Mouse (Mus musculus) forebrain, embryonic 12.5 days (tissue): ENCODE measurements around the gene Prim2. TPM values are rescaled to one million over a fixed set of nuclear protein-coding genes. Genes with fewer than 3 reads are reported as not detected.

ENCODE experiments used
- ATAC-seq: fragments of 200-750 bp; cut with Nextera tagmentation; 2 replicates; pipeline ENCODE4 v1.8.0; 2017; ENCODE audit warnings: moderate TSS enrichment; ENCODE audit not compliant: low FRiP score
- H3K27ac ChIP-seq: fragments of 300-500 bp; sonication (generic); 2 replicates; pipeline ENCODE4 v1.5.1; 2016; ENCODE audit warnings: mild to moderate bottlenecking
- H3K27me3 ChIP-seq: fragments of 300-500 bp; sonication (generic); 2 replicates; pipeline ENCODE4 v1.6.1; 2016; ENCODE audit warnings: mild to moderate bottlenecking
- H3K36me3 ChIP-seq: fragments of 300-500 bp; sonication (generic); replicated peaks from 2 replicates; pipeline ENCODE4 v1.6.1; 2016; ENCODE audit warnings: mild to moderate bottlenecking
- H3K4me1 ChIP-seq: fragments of 300-500 bp; sonication (generic); 2 replicates; pipeline ENCODE4 v1.6.1; 2016
- H3K4me2 ChIP-seq: fragments of 300-500 bp; sonication (generic); 2 replicates; pipeline ENCODE4 v1.6.1; 2016; ENCODE audit warnings: mild to moderate bottlenecking, moderate library complexity
- H3K4me3 ChIP-seq: fragments of 300-500 bp; sonication (generic); replicated peaks from 2 replicates; pipeline ENCODE4 v1.5.1; 2016; ENCODE audit warnings: mild to moderate bottlenecking
- H3K9ac ChIP-seq: fragments of 300-500 bp; sonication (generic); 2 replicates; pipeline ENCODE4 v1.6.1; 2016; ENCODE audit warnings: mild to moderate bottlenecking
- H3K9me3 ChIP-seq: fragments of 300-500 bp; sonication (generic); 2 replicates; pipeline ENCODE4 v1.6.1; 2016
- WGBS: fragments of 180-500 bp; shearing (Covaris S2); methylation state at CpG from one replicate; pipeline ENCODE4 v1.1.7; 2016; 5-methylcytosine and 5-hydroxymethylcytosine counted together
- polyA plus RNA-seq: library from polyadenylated mRNA; unstranded; fragments of >200 nt; fragmentation: Nextera tagmentation; extraction: Ambion mirVana; gene quantifications from 2 replicates; pipeline ENCODE4 v1.2.1, GENCODE M21; 2016

The Prim2 gene
- polyA plus RNA-seq, 1 experiment from 2014 or later = 50.0 TPM

GRCm38 (mm10) chr1:33529543-33530232 lies 139.9 kb downstream of the Prim2 start:
- H3K9me3 ChIP-seq = no peaks in the 10 kb centered on the region
- H3K27ac ChIP-seq = no peak overlapping the region
- H3K27me3 ChIP-seq = no peaks in the 10 kb centered on the region
- no peak for ATAC-seq
- no peak overlapping the region for H3K9ac ChIP-seq
- H3K4me1 ChIP-seq = peaks cover 15% of the 10 kb centered on the region
- no peak overlapping the region for H3K4me3 ChIP-seq
- WGBS = 90% methylated on average over 8 of the region's 8 CpGs
- H3K36me3 ChIP-seq = no peaks in the 10 kb centered on the region
- H3K4me2 ChIP-seq = no peak overlapping the region

DNA sequence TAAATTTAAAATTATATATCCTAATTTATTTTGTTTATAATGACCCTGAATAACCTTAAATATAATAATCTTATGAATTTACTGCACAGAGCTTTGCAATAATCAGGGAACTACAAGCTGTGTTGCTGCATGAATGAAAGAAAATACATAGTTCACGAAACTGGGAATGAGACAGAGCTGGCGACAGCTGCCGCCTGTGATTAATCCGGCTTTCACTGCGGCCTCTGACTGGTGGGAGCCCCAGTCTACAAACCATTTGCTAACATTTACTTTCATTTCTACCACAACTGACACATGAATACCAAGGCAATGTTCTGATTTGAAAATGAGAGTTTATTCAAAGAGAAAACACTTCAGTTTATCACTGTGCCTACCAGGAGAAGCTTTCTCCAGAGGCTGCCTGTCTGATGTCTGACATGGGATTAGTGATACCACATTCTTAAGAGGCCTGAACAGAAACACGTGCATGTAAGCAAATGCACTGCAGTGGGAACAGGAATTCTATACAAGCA lies 142.2 kb downstream of the Prim2 start:
- 52% methylated on average over 6 of the region's 6 CpGs for WGBS
- H3K4me3 ChIP-seq = no peak overlapping the region
- no peaks in the 10 kb centered on the region for H3K36me3 ChIP-seq
- no peak for ATAC-seq
- peaks cover 15% of the 10 kb centered on the region for H3K4me1 ChIP-seq
- H3K4me2 ChIP-seq = no peak overlapping the region
- no peaks in the 10 kb centered on the region for H3K27me3 ChIP-seq
- no peak overlapping the region for H3K27ac ChIP-seq
- H3K9me3 ChIP-seq = no peaks in the 10 kb centered on the region
- H3K9ac ChIP-seq = no peak overlapping the region

GRCm38 (mm10) chr1:33523223-33523622 lies 146.4 kb downstream of the Prim2 start:
- Histone ChIP-seq H3K36me3 (no peaks in the 10 kb centered on the region), H3K9me3 (no peaks in the 10 kb centered on the region), H3K4me2 (no peak overlapping the region), H3K27me3 (no peaks in the 10 kb centered on the region), H3K4me3 (no peak overlapping the region), H3K9ac (no peak overlapping the region), H3K4me1 (peaks cover 6% of the 10 kb centered on the region), H3K27ac (no peak overlapping the region)
- WGBS = 93% methylated on average over 5 of the region's 5 CpGs
- ATAC-seq = no peak

- no peak for ATAC-seq
- Histone ChIP-seq H3K36me3 (no peaks in the 10 kb centered on the region), H3K4me3 (no peak overlapping the region), H3K4me2 (no peak overlapping the region), H3K27me3 (no peaks in the 10 kb centered on the region), H3K27ac (no peak overlapping the region), H3K4me1 (no peaks in the 10 kb centered on the region), H3K9me3 (no peaks in the 10 kb centered on the region), H3K9ac (no peak overlapping the region)
- WGBS = 93% methylated on average over 8 of the region's 8 CpGs
Observed at GRCm38 (mm10) chr1:33515124-33515523, 154.5 kb downstream of the Prim2 start.

DNA sequence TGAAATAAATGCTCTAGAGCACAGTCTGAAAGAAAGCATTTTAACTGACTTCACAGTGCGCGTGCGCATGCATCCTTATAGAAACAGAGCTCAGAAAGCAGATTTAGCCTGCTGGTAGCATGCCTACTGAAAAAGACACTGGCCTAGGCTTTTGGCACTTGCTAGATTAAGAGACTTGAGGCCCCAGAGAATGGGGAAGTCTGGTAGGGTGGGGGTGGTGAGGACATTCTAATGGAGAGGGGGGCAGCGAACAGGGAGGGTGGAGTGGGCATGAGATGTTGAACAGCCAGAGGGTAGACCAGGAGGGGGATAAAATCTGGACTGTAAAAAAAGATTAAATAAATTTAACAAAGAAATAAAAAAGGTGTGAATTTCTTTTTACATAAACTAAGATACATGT lies 158.3 kb downstream of the Prim2 start:
- 91% methylated on average over 4 of the region's 4 CpGs for WGBS
- Histone ChIP-seq H3K9me3 (no peaks in the 10 kb centered on the region), H3K4me3 (no peak overlapping the region), H3K9ac (no peak overlapping the region), H3K4me1 (no peaks in the 10 kb centered on the region), H3K4me2 (no peak overlapping the region), H3K27me3 (no peaks in the 10 kb centered on the region), H3K27ac (no peak overlapping the region), H3K36me3 (no peaks in the 10 kb centered on the region)
- no peak for ATAC-seq

DNA sequence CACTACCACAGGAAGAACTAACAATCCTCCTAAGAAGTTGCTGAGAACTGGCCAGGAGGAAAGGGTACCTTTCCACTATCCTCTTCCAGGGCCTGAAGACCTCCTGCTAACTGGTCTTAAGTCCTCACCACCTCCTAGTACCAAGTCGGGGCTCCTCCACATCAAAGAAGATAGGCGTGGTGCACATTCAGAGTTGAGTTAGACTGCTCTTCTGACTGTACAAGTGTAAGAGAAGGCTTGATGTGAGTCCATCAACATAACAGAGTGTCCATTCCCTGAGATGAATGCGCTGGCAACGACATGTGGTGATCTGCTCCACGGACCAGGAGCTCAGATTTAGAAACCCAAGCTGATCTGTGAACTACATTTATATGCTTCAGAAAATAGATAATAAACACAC lies 165.2 kb downstream of the Prim2 start:
- no peak overlapping the region for H3K4me3 ChIP-seq
- ATAC-seq = no peak
- 93% methylated on average over 5 of the region's 5 CpGs for WGBS

DNA sequence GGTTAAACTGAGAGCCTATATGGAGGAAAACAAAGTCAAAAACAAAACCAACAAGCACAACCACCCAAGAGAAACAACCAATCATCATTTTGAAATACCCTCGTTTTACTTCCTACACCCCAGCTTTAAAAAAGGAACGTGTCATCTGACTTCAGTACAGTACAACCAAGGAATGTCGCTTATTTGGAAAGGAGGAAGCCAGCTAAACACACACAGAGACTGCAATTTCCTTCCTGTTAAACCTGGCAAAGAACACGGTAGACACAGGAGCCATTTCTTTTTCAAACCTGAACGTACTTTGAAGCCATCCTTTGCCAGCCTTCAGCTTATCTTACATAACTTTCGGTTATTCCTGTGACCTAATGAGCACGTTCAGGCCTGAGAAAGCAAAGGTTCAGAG lies 166.7 kb downstream of the Prim2 start:
- no peak overlapping the region for H3K4me2 ChIP-seq
- H3K9ac ChIP-seq = no peak overlapping the region
- H3K36me3 ChIP-seq = no peaks in the 10 kb centered on the region
- 70% methylated on average over 7 of the region's 7 CpGs for WGBS
- ATAC-seq = no peak
- H3K27me3 ChIP-seq = no peaks in the 10 kb centered on the region
- H3K9me3 ChIP-seq = no peaks in the 10 kb centered on the region
- H3K4me3 ChIP-seq = no peak overlapping the region
- H3K27ac ChIP-seq = no peak overlapping the region
- H3K4me1 ChIP-seq = no peaks in the 10 kb centered on the region

More for the DNA sequence above, 165.2 kb downstream of the Prim2 start:
- Histone ChIP-seq H3K4me1 (no peaks in the 10 kb centered on the region), H3K36me3 (no peaks in the 10 kb centered on the region), H3K27ac (no peak overlapping the region), H3K9ac (no peak overlapping the region), H3K27me3 (no peaks in the 10 kb centered on the region), H3K4me2 (no peak overlapping the region), H3K9me3 (no peaks in the 10 kb centered on the region)

DNA sequence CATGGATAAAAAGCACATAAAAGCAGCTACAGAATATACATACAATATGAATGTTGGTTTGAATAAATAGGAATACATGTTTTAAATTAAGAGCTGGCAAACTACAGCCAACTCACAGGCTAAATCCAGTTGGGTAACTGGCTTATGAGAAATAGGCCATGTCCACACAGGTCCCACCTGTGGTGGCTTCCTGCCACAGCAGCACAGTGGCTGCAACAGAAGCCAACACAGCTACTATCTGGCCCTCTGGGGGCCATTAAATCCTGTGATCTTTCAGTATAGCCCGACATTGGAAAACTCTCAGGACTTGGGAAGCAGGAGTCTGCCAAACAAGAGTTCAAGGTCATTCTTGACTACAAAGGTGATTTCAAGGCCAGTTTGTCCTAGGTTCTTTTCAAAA lies 167.3 kb downstream of the Prim2 start:
- Histone ChIP-seq H3K4me1 (no peaks in the 10 kb centered on the region), H3K9ac (no peak overlapping the region), H3K27me3 (no peaks in the 10 kb centered on the region), H3K36me3 (no peaks in the 10 kb centered on the region), H3K9me3 (no peaks in the 10 kb centered on the region), H3K4me2 (no peak overlapping the region), H3K27ac (no peak overlapping the region), H3K4me3 (no peak overlapping the region)
- no peak for ATAC-seq
- 79% methylated on average over 1 of the region's 1 CpGs for WGBS

DNA sequence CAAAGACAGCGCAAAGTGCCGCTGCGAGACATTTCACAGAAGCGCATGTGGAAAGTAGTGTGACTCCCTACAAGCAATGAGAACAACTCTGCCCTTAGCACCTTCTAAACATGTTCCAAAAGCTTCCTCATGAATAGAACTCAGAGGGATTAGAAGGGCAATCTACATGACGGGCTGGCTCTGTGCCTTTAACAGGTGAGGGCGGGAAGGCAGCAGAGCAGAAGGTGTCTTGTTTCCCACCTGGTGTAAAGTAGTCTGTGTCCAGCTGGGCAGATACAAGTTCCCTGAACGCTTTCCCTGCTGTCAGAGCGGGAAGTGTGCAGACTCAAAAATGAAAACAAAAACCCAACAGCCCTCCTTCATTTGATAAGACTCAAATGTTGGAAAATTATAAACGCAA lies 169.5 kb downstream of the Prim2 start:
- WGBS = 83% methylated on average over 9 of the region's 9 CpGs
- ATAC-seq = no peak
- peaks cover 6% of the 10 kb centered on the region for H3K4me1 ChIP-seq
- H3K27ac ChIP-seq = no peak overlapping the region
- no peaks in the 10 kb centered on the region for H3K9me3 ChIP-seq
- H3K4me3 ChIP-seq = no peak overlapping the region
- H3K36me3 ChIP-seq = no peaks in the 10 kb centered on the region
- no peaks in the 10 kb centered on the region for H3K27me3 ChIP-seq
- H3K9ac ChIP-seq = no peak overlapping the region
- H3K4me2 ChIP-seq = no peak overlapping the region

GRCm38 (mm10) chr1:33499603-33500002 lies 170.0 kb downstream of the Prim2 start:
- Histone ChIP-seq H3K4me3 (no peak overlapping the region), H3K9me3 (no peaks in the 10 kb centered on the region), H3K27me3 (no peaks in the 10 kb centered on the region), H3K4me2 (no peak overlapping the region), H3K36me3 (no peaks in the 10 kb centered on the region), H3K4me1 (peaks cover 10% of the 10 kb centered on the region), H3K9ac (no peak overlapping the region), H3K27ac (no peak overlapping the region)
- no peak for ATAC-seq
- 90% methylated on average over 4 of the region's 4 CpGs for WGBS

DNA sequence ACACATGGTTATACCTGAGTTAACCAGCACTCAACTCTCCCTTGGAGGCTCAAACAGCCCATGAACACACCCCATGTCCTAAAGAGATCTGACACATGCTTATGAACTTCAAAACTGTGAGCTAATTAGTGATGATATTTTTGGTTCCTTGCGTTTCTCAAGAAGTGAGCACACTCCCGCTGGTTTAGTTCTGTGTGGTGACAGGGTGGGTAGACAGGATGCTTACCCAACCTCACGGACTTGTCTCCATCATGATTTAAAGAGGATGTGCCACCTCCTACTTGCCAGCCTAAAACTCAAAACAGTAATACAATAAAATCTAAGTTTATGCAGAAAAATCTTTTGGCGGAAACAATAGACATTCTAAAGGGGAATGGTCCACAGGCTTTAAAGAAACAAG lies 173.5 kb downstream of the Prim2 start:
- Histone ChIP-seq H3K9ac (no peak overlapping the region), H3K4me2 (no peak overlapping the region), H3K4me3 (no peak overlapping the region), H3K4me1 (peaks cover 19% of the 10 kb centered on the region), H3K27ac (no peak overlapping the region), H3K9me3 (no peaks in the 10 kb centered on the region), H3K36me3 (no peaks in the 10 kb centered on the region), H3K27me3 (no peaks in the 10 kb centered on the region)
- 85% methylated on average over 4 of the region's 4 CpGs for WGBS
- ATAC-seq = no peak

GRCm38 (mm10) chr1:33495586-33495985 lies 174.0 kb downstream of the Prim2 start:
- Histone ChIP-seq H3K9me3 (no peaks in the 10 kb centered on the region), H3K36me3 (no peaks in the 10 kb centered on the region), H3K4me3 (no peak overlapping the region), H3K9ac (no peak overlapping the region), H3K27me3 (no peaks in the 10 kb centered on the region), H3K4me2 (no peak overlapping the region), H3K27ac (peak overlapping the region; percentile 32; the same call in 1 of the 2 replicates), H3K4me1 (peaks cover 19% of the 10 kb centered on the region)
- ATAC-seq = no peak
- 51% methylated on average over 3 of the region's 3 CpGs for WGBS

GRCm38 (mm10) chr1:33495203-33495553 lies 174.4 kb downstream of the Prim2 start:
- ATAC-seq = peak; percentile 55; the same call in 1 of the 2 replicates
- no peak overlapping the region for H3K4me3 ChIP-seq
- peak overlapping the region; percentile 32; the same call in 1 of the 2 replicates for H3K27ac ChIP-seq
- no peak overlapping the region for H3K9ac ChIP-seq
- peaks cover 19% of the 10 kb centered on the region for H3K4me1 ChIP-seq
- no peaks in the 10 kb centered on the region for H3K27me3 ChIP-seq
- 63% methylated on average over 8 of the region's 8 CpGs for WGBS
- H3K4me2 ChIP-seq = no peak overlapping the region
- no peaks in the 10 kb centered on the region for H3K36me3 ChIP-seq
- H3K9me3 ChIP-seq = no peaks in the 10 kb centered on the region
